Mouse (Mus musculus) bone marrow macrophage, adult 2 months (primary cell): ENCODE results near the gene Tiam1.

Source experiments
- CTCF ChIP-seq: IDR thresholded peaks from 2 replicates; pipeline ENCODE4 v1.5.1; 2012; ENCODE audit warnings: low read depth, mild to moderate bottlenecking, low read length, moderate library complexity
- POLR2A ChIP-seq: IDR thresholded peaks from 2 replicates; pipeline ENCODE4 v1.6.1; 2012; ENCODE audit warnings: mild to moderate bottlenecking, low read depth, low read length, borderline replicate concordance

- TF ChIP-seq POLR2A: no peak
- no peak for TF ChIP-seq CTCF
Measured at GRCm38 (mm10) chr16:89777450-89777849, 366.1 kb downstream of the Tiam1 start.
